Mouse (Mus musculus) layer of hippocampus, adult 9-10 months (tissue): Measurements from ENCODE around the gene Foxe1.

Experiments used
- DNase-seq: peaks from one replicate; pipeline ENCODE4 v3.0.0; 2022; ENCODE audit warnings: low spot score

Foxe1 gene

GRCm38 (mm10) chr4:46343596-46344260 lies at the start of gene Foxe1:
TSS of gene Foxe1 (plus strand) at chr4:46343609.
- DNase-seq = no peak

GRCm38 (mm10) chr4:46304071-46304470 lies 39.3 kb upstream of the Foxe1 start:
- DNase-seq = no peak

- DNase-seq = peak; percentile 32
Observed at GRCm38 (mm10) chr4:46304757-46305384, 38.5 kb upstream of the Foxe1 start.

GRCm38 (mm10) chr4:46305436-46305835 lies 38.0 kb upstream of the Foxe1 start:
- DNase-seq = no peak

- peak; percentile 13 for DNase-seq
Observed at GRCm38 (mm10) chr4:46307341-46307740, 36.1 kb upstream of the Foxe1 start.

GRCm38 (mm10) chr4:46307869-46308268 lies 35.5 kb upstream of the Foxe1 start:
- no peak for DNase-seq

- no peak for DNase-seq
Observed at GRCm38 (mm10) chr4:46311631-46312030, 31.8 kb upstream of the Foxe1 start.

GRCm38 (mm10) chr4:46321730-46322389 lies 21.5 kb upstream of the Foxe1 start:
- no peak for DNase-seq

GRCm38 (mm10) chr4:46322715-46323114 lies 20.7 kb upstream of the Foxe1 start:
- no peak for DNase-seq

- DNase-seq = no peak
Observed at GRCm38 (mm10) chr4:46328906-46329305, 14.5 kb upstream of the Foxe1 start.

- DNase-seq = no peak
Observed at GRCm38 (mm10) chr4:46335846-46336245, 7.6 kb upstream of the Foxe1 start.

- no peak for DNase-seq
Observed at GRCm38 (mm10) chr4:46337990-46338389, 5.4 kb upstream of the Foxe1 start.

GRCm38 (mm10) chr4:46339026-46339425 lies 4.4 kb upstream of the Foxe1 start:
- DNase-seq = no peak

- no peak for DNase-seq
Observed at GRCm38 (mm10) chr4:46339584-46339983, 3.8 kb upstream of the Foxe1 start.

- DNase-seq = no peak
Observed at GRCm38 (mm10) chr4:46341831-46342680, 1.4 kb upstream of the Foxe1 start.

- no peak for DNase-seq
Observed at GRCm38 (mm10) chr4:46342711-46343286, 610 bp upstream of the Foxe1 start.

- no peak for DNase-seq
Observed at GRCm38 (mm10) chr4:46344288-46344687, 879 bp downstream of the Foxe1 start.

- no peak for DNase-seq
Observed at GRCm38 (mm10) chr4:46345056-46345772, 1.8 kb downstream of the Foxe1 start.

- no peak for DNase-seq
Observed at GRCm38 (mm10) chr4:46345773-46346100, 2.3 kb downstream of the Foxe1 start.

GRCm38 (mm10) chr4:46346221-46346620 lies 2.8 kb downstream of the Foxe1 start:
- DNase-seq = no peak

- no peak for DNase-seq
Observed at GRCm38 (mm10) chr4:46347141-46347540, 3.7 kb downstream of the Foxe1 start.
